ENCODE assay signal across 8 mouse cellular contexts in genomic region chr11:116657311-116658223, GRCm38 (mm10). TPM values are rescaled to one million over a fixed set of nuclear protein-coding genes. Genes with fewer than 3 reads are reported as not detected.
DNase-seq lines count a peak whose midpoint lies in the region; ATAC-seq lines count a peak whose summit lies in the region.

No protein-coding gene starts in this region.

- no peaks in the 10 kb centered on the region for H3K9me3 ChIP-seq in hindbrain, embryonic 11.5 days (ENCODE audit: control insufficient read depth, low read length)

- peak overlapping the region; percentile 39 for H3K4me2 ChIP-seq in hindbrain, embryonic 11.5 days (replicated peaks; ENCODE audit: low read depth, low read length)

- no peaks in the 10 kb centered on the region for H3K36me3 ChIP-seq in hindbrain, embryonic 11.5 days (ENCODE audit: control insufficient read depth, insufficient read depth, low read length)

- H3K4me3 ChIP-seq in hindbrain, embryonic 11.5 days (ENCODE audit: low read depth, low read length): peak overlapping the region; percentile 27

- peak; percentile 84 for ATAC-seq in hindbrain, embryonic 11.5 days (ENCODE audit: low FRiP score)

- peaks cover 19% of the 10 kb centered on the region for H3K27me3 ChIP-seq in hindbrain, embryonic 11.5 days (ENCODE audit: control insufficient read depth, insufficient read depth, low read length)

- H3K27ac ChIP-seq in hindbrain, embryonic 11.5 days (ENCODE audit: low read depth, low read length): peak overlapping the region; percentile 88

- peaks cover 11% of the 10 kb centered on the region for H3K4me1 ChIP-seq in hindbrain, embryonic 11.5 days (replicated peaks; ENCODE audit: control insufficient read depth, insufficient read depth, low read length)

- 8% methylated on average over 22 of the region's 22 CpGs for WGBS in hindbrain, embryonic 11.5 days

- peak; percentile 95 for DNase-seq in NIH3T3 (ENCODE audit: low read depth)
- DNase-seq in cerebellum, adult 9-11 months: peak; percentile 98
- DNase-seq in frontal cortex, adult 2 months (ENCODE audit: extremely low spot score in 1 of 2, low spot score in 1 of 2): peak; percentile 89 to 92
- peak; percentile 92 for DNase-seq in hindbrain, embryonic 11.5 days (ENCODE audit: low spot score)
- peak; percentile 83 to 94 for DNase-seq in layer of hippocampus, postnatal 14 days (ENCODE audit: low spot score in 2 of 2)
- DNase-seq in lung, postnatal 10 days: peak; percentile 97
- peak; percentile 91 for DNase-seq in retina, adult 2 months (ENCODE audit: low read depth, low spot score)
- DNase-seq in thymus, postnatal 25 days: peak; percentile 42

- H3K9ac ChIP-seq in hindbrain, embryonic 11.5 days (ENCODE audit: low read depth, low read length): peak overlapping the region; percentile 58

RNA-seq across cellular contexts. Expression of gene Cygb, which starts 3.5 kb away (rescaled TPM):
- polyA plus RNA-seq in frontal cortex, adult 2 months (2012; rRNA removed): 55.3 and 57.6 TPM in 2 replicates
- 2.4 and 2.8 TPM in 2 replicates for polyA plus RNA-seq in hindbrain, embryonic 11.5 days (2014; fragmentation: Nextera tagmentation; extraction: Ambion mirVana)
- 10 to 100 TPM; 48.9 to 52.1 TPM for total RNA-seq in layer of hippocampus, postnatal 14 days (2021)

RNA-seq across cellular contexts. Expression of gene Prcd, which starts 4.2 kb away (rescaled TPM):
- polyA plus RNA-seq in frontal cortex, adult 2 months (2012; rRNA removed): 5.7 and 6.4 TPM in 2 replicates
- 0.32 and 0.43 TPM in 2 replicates for polyA plus RNA-seq in hindbrain, embryonic 11.5 days (2014; fragmentation: Nextera tagmentation; extraction: Ambion mirVana)
- total RNA-seq in layer of hippocampus, postnatal 14 days (2021): 1 to 10 TPM; 4.6 to 5.0 TPM

RNA-seq across cellular contexts. Expression of gene Rhbdf2, which starts 30.7 kb away (rescaled TPM):
- 1.8 and 2.0 TPM in 2 replicates for polyA plus RNA-seq in frontal cortex, adult 2 months (2012; rRNA removed)
- polyA plus RNA-seq in hindbrain, embryonic 11.5 days (2014; fragmentation: Nextera tagmentation; extraction: Ambion mirVana): 2.1 and 2.7 TPM in 2 replicates
- 1 to 10 TPM; 1.6 to 1.7 TPM for total RNA-seq in layer of hippocampus, postnatal 14 days (2021)

Comparison
In these comparisons a context has a peak if more than half of its experiments do, and no peak if none do; other contexts are left out.
1. Peak in every context shown above with its lines: DNase-seq, ATAC-seq, H3K4me3 ChIP-seq and H3K27ac ChIP-seq.
2. DNase-seq: peak in every context shown above with its lines; median percentile 98 in cerebellum, adult 9-11 months; 97 in lung, postnatal 10 days; 95 in NIH3T3; 92 in hindbrain, embryonic 11.5 days; 91 in retina, adult 2 months; 90 in frontal cortex, adult 2 months; 88 in layer of hippocampus, postnatal 14 days; 42 in thymus, postnatal 25 days.
3. RNA of gene Cygb, which starts 3.5 kb away (polyA plus RNA-seq): 55.3 to 57.6 TPM in frontal cortex, adult 2 months; 2.4 to 2.8 TPM in hindbrain, embryonic 11.5 days; every median in the first group is over 10 times any median in the second.